Mouse (Mus musculus): Measurements from ENCODE around the gene Lbx2.

Lbx2 gene

GRCm38 (mm10) chr6:83086121-83087035, at the start of gene Lbx2:
Gene Lbx2 (plus strand): TSS chr6:83086367.
- DNase-seq (ENCODE audit: low spot score): no peak

GRCm38 (mm10) chr6:83037188-83037587, 49.0 kb upstream of the Lbx2 start:
- no peak for DNase-seq (ENCODE audit: low spot score)

GRCm38 (mm10) chr6:83038496-83039012, 47.6 kb upstream of the Lbx2 start:
- DNase-seq (ENCODE audit: low spot score): peak; percentile 47

GRCm38 (mm10) chr6:83040601-83041000, 45.6 kb upstream of the Lbx2 start:
- no peak for DNase-seq (ENCODE audit: low spot score)

GRCm38 (mm10) chr6:83043561-83043960, 42.6 kb upstream of the Lbx2 start:
- DNase-seq (ENCODE audit: low spot score): no peak

- no peak for DNase-seq (ENCODE audit: low spot score)
Measured at GRCm38 (mm10) chr6:83043993-83044392, 42.2 kb upstream of the Lbx2 start.

- no peak for DNase-seq (ENCODE audit: low spot score)
Measured at GRCm38 (mm10) chr6:83044742-83045141, 41.4 kb upstream of the Lbx2 start.

- DNase-seq (ENCODE audit: low spot score): no peak
Measured at GRCm38 (mm10) chr6:83049367-83049766, 36.8 kb upstream of the Lbx2 start.

GRCm38 (mm10) chr6:83053136-83053960, 32.8 kb upstream of the Lbx2 start:
- DNase-seq (ENCODE audit: low spot score): no peak

GRCm38 (mm10) chr6:83054074-83054851, 31.9 kb upstream of the Lbx2 start, which contains the start of gene Aup1:
Gene Aup1 (plus strand): TSS chr6:83054521.
- peak; percentile 86 for DNase-seq (ENCODE audit: low spot score)

GRCm38 (mm10) chr6:83054871-83055431, 31.2 kb upstream of the Lbx2 start, which contains the start of gene Htra2:
Gene Htra2 (minus strand): TSS chr6:83055273.
- no peak for DNase-seq (ENCODE audit: low spot score)

GRCm38 (mm10) chr6:83057790-83058189, 28.4 kb upstream of the Lbx2 start, which contains the start of gene Dqx1:
Gene Dqx1 (plus strand): TSS chr6:83057844.
- no peak for DNase-seq (ENCODE audit: low spot score)

- DNase-seq (ENCODE audit: low spot score): no peak
Measured at GRCm38 (mm10) chr6:83058725-83059124, 27.4 kb upstream of the Lbx2 start.

GRCm38 (mm10) chr6:83065995-83066394, 20.2 kb upstream of the Lbx2 start:
- DNase-seq (ENCODE audit: low spot score): no peak

- no peak for DNase-seq (ENCODE audit: low spot score)
Measured at GRCm38 (mm10) chr6:83066441-83066840, 19.7 kb upstream of the Lbx2 start.

- no peak for DNase-seq (ENCODE audit: low spot score)
Measured at GRCm38 (mm10) chr6:83068221-83068620, 17.9 kb upstream of the Lbx2 start.

GRCm38 (mm10) chr6:83068706-83069487, 17.3 kb upstream of the Lbx2 start:
- DNase-seq (ENCODE audit: low spot score): no peak

- no peak for DNase-seq (ENCODE audit: low spot score)
Measured at GRCm38 (mm10) chr6:83069488-83070246, 16.5 kb upstream of the Lbx2 start.

GRCm38 (mm10) chr6:83070247-83070310, 16.1 kb upstream of the Lbx2 start, which contains the start of gene Tlx2:
Gene Tlx2 (minus strand): TSS chr6:83070293.
- DNase-seq (ENCODE audit: low spot score): no peak

Data from urinary bladder, postnatal 10 days (tissue).